Mouse (Mus musculus): ENCODE results near the gene Bex2. TPM values are rescaled to one million over a fixed set of nuclear protein-coding genes. Genes with fewer than 3 reads are reported as not detected.

Bex2 gene
- polyA plus RNA-seq, 1 experiment from 2014 or later = 846 TPM

Other genes with a start within 250 kb of the Bex2 start
- 238 and 242 TPM in 2 replicates for gene Gprasp2, start 229.2 kb downstream of the Bex2 start, polyA plus RNA-seq (2015; fragmentation: Nextera tagmentation; extraction: Ambion mirVana)
- gene Arxes2, start 74.4 kb downstream of the Bex2 start, polyA plus RNA-seq (2015; fragmentation: Nextera tagmentation; extraction: Ambion mirVana) = 271 and 305 TPM in 2 replicates
- gene Arxes1, start 34.9 kb downstream of the Bex2 start, polyA plus RNA-seq (2015; fragmentation: Nextera tagmentation; extraction: Ambion mirVana) = 148 and 179 TPM in 2 replicates
- not detected in 2 replicates for gene Nxf3, start 17.0 kb upstream of the Bex2 start, polyA plus RNA-seq (2015; fragmentation: Nextera tagmentation; extraction: Ambion mirVana)
- 137 and 140 TPM in 2 replicates for gene Bex4, start 70.8 kb upstream of the Bex2 start, polyA plus RNA-seq (2015; fragmentation: Nextera tagmentation; extraction: Ambion mirVana)
- 121 and 134 TPM in 2 replicates for gene Tceal8, start 104.1 kb upstream of the Bex2 start, polyA plus RNA-seq (2015; fragmentation: Nextera tagmentation; extraction: Ambion mirVana)
- gene Tceal5, start 135.6 kb upstream of the Bex2 start, polyA plus RNA-seq (2015; fragmentation: Nextera tagmentation; extraction: Ambion mirVana) = 37.8 and 39.5 TPM in 2 replicates
- gene Tceal7, start 146.5 kb upstream of the Bex2 start, polyA plus RNA-seq (2015; fragmentation: Nextera tagmentation; extraction: Ambion mirVana) = 2.9 and 14.2 TPM in 2 replicates
- 273 and 301 TPM in 2 replicates for gene Bex1, start 147.3 kb upstream of the Bex2 start, polyA plus RNA-seq (2015; fragmentation: Nextera tagmentation; extraction: Ambion mirVana)
- 226 and 232 TPM in 2 replicates for gene Tceal9, start 176.8 kb upstream of the Bex2 start, polyA plus RNA-seq (2015; fragmentation: Nextera tagmentation; extraction: Ambion mirVana)
- gene Bex3, start 202.0 kb upstream of the Bex2 start, polyA plus RNA-seq (2015; fragmentation: Nextera tagmentation; extraction: Ambion mirVana) = 710 and 810 TPM in 2 replicates